Mouse (Mus musculus): Measurements from ENCODE around the gene Ramp3. TPM values are rescaled to one million over a fixed set of nuclear protein-coding genes. Genes with fewer than 3 reads are reported as not detected.
"Not testable (repeated sequence)": the region's sequence is repeated elsewhere in the genome, so short reads cannot be mapped to it uniquely, and the experiment has no call there.

The Ramp3 gene
- total RNA-seq (2021): 10 to 100 TPM; 13.6 to 26.8 TPM

DNA sequence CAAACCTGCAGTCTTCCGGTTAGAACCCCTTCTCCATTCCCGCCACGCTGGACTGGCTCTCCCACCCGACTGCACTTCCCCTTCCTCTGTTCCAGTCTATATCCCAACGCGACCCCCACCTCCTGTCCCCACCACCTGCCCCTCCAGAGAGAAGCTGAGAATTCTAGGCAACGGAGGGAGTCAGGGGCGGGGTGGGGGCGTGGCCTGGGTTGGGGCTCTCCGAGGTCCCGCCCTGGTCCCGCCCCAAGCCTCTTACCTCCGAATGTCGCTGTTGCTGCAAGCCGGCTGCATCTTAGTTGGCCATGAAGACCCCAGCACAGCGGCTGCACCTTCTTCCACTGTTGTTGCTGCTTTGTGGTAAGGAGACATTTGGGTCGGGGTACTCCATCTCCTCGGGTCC is at the start of gene Ramp3:
TSS of gene Ramp3 (plus strand) at position 251 of the 400 bp plus-strand sequence.
- DNase-seq (ENCODE audit: low spot score in 2 of 2): peak in 1 of 2 experiments; percentile 26
- intact Hi-C loops (cut with DNase I): loop anchor here (5.0 to 10.0 kb wide), 4 partner anchors 504 to 1747 kb away; partner anchors contain the start of gene Igfbp1

DNA sequence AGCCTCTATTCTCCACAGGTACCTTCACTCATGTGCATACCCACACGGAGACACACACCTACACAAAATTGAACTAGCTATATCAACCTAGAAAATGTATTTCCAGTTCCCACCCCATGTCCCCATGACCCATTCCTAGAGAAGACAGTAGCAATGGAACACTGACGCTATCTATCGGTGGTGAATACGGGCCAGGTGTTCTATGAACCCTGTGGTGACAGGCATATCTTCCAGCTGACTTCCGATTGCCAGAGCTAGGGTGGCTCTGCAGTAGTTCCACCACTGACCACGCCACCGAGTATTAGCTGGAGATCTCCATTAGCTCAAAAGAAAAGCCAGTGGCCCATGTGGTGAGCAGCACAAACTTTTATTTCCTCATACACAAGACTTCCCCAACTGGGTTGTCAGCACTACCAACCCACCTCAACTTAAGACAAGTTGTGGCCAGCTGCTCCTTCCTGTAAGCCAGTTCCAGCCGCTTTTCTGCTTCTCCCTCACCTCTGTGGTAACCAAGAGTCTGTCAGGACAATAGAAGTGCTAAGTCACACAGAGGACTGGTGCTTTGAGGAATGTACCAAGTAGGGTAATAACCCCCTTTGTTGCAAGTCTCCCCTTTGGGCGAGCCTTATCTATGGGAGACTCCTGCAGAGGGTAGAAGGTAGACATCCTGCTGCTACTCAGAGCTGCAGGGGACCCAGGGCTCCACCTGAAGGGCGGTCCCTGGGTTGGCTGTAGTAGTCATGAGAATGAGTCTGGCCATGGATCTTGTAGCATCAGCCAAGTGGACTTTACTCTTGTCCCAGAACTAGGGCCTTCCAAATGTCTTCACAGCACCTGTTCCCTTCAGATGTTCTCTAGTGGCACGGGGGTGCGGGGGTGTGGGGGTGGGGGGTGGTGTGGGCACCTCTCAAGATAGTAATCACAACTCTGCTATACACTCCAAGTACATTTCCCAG is 42.8 kb upstream of the Ramp3 start:
- intact Hi-C loops (cut with DNase I): no loop called here
- DNase-seq (ENCODE audit: low spot score in 2 of 2): no peak

DNA sequence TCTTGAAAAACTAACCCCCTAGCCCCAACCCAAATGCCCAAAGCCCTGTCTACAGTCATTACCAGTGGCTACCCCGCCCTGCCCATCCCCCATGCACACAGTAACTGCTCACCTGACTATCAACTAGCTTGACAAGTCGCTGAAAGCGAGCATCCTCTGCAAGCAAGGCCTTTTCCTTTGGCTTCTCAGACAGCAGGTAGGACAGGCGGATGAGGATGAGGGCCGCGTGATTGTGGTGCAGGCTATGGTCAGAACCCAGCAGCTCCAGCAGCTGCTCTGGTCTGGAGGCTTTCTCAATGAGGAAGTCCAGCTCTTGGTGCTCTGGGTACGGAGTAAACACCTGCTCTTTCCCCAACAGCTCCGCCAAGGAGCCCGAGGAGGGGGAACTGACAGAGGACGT is 34.6 kb upstream of the Ramp3 start:
- intact Hi-C loops (cut with DNase I): loop anchor here (2.0 kb wide), 1 partner anchor 19 kb away; no protein-coding TSS in a partner anchor
- DNase-seq (ENCODE audit: low spot score in 2 of 2): no peak

DNA sequence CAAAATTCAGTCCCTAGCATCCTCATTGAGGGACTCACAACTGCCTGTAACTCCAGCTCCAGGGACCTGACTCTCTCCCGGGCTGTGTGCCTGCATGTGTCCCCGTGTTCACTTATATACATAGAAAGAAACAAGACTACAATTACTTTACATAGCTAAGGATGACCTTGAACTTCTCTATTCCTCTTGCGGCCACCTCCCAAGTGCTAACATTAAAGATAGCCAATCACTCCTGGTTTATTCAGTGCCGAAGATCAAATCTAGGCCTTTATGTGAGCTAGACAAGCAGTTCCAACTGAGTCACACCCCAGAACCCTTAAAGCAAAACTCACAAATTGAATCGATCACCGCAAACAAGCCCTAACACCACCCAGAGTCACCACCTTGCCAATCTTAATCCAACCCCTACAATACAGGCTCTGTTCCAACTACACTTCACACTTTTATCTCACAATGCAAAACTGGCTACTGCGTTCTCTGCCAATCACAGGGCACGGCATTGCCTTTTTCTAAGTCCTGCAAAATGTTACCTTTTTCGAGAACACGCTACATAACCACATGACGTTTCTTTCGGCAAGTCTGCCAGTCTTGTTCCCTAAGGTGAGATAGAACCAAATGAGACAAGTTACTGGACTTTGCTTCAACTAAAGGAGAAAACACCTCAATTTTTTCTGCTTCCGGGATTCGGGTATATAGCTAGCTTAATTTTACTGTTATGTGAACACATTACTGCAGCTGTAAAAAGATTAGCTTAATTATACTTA is 33.5 kb upstream of the Ramp3 start:
- no peak for DNase-seq (ENCODE audit: low spot score in 2 of 2)
- intact Hi-C loops (cut with DNase I): loop anchor here (2.0 to 5.0 kb wide), 2 partner anchors 20 to 152 kb away; no protein-coding TSS in a partner anchor

DNA sequence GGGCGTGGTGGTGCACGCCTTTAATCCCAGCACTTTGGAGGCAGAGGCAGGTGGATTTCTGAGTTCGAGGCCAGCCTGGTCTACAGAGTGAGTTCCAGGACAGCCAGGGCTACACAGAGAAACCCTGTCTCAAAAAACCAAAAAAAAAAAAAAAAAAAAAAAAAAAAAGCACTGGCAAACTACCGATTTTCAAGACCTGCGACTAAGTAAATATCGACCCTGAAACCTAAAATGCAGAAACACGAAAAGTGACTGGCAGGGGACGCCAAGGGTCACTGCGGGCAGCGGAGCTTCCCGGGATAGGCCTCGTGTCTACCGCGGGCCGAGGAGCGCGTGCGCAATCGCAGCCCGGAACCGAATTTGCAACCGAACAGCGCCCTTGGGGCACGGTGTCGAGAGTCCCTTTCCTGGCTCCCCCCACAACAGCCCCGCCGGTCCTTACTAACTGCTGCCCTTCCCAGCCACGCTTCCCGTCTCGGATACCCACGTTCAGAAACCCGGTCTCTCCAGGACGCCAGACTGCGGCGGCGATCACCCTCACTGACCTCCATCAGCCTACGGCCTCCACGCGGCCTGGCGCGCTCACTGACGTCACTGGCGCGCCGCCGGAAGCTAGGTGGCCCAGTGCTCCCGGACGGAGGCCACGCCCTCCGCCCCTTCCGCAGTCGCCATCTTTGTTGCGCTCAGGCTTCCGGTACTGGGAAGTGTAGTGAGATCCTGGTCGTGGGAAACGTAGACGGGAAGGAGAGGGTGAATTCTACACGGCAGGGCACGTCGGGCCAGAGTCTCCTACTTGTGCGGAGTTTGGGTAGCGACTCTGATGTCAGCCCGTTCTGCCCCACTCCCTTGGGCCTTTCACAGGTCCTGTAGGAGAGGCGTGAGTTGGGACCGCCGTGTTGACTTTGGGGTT is 32.6 kb upstream of the Ramp3 start, which contains the start of gene Tbrg4:
TSS of gene Tbrg4 (minus strand) at position 590 of the 910 bp plus-strand sequence.
- DNase-seq (ENCODE audit: low spot score in 2 of 2): peak; percentile 95 to 96
- intact Hi-C loops (cut with DNase I): loop anchor here (2.0 to 5.0 kb wide), 2 partner anchors 21 to 153 kb away; no protein-coding TSS in a partner anchor

DNA sequence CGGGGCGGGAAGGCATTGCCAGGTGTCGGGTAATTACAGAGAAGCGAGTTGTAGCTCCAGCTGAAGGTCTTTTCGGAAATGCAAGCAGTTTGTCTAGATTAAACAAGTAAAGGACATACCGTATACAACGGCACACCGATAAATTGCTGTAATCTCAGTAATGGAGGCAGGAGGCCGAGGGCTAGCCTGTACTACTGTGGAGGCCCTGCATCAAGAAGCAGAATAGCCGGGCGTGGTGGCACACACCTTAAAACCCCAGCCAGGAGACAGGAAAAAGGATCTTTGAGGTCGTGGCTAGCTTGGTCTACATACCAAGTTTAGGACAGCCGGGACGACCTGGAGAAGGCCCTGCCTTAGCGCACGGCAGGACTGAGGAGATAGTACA is 31.9 kb upstream of the Ramp3 start:
- no peak for DNase-seq (ENCODE audit: low spot score in 2 of 2)
- intact Hi-C loops (cut with DNase I): loop anchor here (5.0 kb wide), 1 partner anchor 154 kb away; no protein-coding TSS in a partner anchor

DNA sequence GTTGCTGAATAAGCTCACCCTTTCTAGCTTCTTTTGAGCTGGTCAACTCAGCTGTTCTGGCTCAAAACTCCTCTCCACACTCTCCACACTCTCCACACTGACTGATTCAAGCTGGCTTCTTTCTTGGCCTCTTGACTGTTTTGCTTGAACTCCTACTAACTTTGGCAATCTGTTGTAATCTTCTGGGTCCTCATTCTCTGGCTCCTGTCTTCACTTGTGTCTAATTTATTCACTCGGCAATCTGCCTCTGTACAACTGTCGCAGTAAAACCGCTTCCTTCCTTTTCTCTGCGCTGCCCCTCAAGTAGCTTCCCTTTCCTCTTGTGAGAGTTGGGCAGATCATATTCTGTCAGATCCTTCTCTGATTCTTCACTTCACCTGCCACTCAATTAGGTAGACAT is 30.6 kb upstream of the Ramp3 start:
- no peak for DNase-seq (ENCODE audit: low spot score in 2 of 2)

DNA sequence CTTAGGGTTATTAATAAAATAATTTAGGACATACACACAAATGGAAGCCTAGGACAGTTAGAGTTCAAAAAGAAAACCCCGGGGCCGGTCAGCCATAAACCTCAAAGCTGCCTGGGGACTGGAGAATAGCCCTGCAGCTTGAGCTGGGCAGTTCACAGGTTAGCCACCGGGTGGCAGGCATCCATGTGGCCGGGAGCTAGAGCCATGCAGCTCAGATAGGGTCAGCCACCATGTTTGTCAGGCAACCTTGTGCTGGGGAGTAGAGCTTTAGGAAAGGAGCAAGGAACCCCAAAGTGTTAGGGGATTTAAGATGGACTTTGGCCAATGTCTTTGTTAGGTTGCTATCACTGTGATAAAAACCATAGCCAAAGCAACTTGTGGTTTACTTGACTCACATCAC is 29.8 kb upstream of the Ramp3 start:
- DNase-seq (ENCODE audit: low spot score in 2 of 2): no peak
- intact Hi-C loops (cut with DNase I): loop anchor here (5.0 kb wide), 1 partner anchor 156 kb away; no protein-coding TSS in a partner anchor

More for the DNA sequence above, 30.6 kb upstream of the Ramp3 start:
- intact Hi-C loops (cut with DNase I): loop anchor here (5.0 kb wide), 1 partner anchor 155 kb away; no protein-coding TSS in a partner anchor

DNA sequence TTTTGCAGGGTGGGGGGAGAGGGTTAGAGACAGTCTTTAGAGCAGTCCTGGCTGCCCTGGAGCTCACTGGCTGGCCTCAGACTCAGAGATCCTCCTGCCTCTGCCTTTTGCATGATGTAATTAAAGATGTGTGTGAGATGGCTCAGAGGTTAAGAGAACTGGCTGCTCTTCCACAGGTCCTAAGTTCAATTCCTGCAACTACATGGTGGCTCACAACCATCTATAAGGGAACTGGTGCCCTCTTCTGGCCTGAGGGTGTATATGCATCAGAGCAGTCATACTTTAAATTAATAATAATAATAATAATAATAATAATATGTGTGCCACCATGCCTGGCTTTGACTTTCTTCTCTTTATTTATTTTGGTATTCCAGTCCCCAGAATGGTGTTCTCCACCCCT is 28.7 kb upstream of the Ramp3 start:
- no peak for DNase-seq (ENCODE audit: low spot score in 2 of 2)
- intact Hi-C loops (cut with DNase I): loop anchor here (5.0 kb wide), 1 partner anchor 157 kb away; no protein-coding TSS in a partner anchor

DNA sequence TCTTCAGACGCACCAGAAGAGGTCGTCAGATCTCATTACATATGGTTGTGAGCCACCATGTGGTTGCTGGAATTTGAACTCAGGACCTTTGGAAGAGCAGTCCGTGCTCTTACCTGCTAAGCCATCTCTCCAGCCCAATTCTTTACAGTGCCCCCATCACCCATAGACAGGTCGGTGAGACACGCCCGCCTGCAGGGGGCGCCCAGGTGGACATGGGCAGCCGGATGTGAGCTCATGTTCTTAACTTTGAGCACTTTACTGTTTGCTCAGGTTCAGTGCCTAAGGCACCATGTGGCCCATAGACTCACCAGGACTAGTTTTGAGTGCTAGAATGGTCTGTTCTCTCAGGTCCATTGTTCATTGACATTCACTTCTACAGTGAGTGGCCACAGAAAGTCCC is 22.2 kb upstream of the Ramp3 start:
- no peak for DNase-seq (ENCODE audit: low spot score in 2 of 2)
- intact Hi-C loops (cut with DNase I): no loop called here

DNA sequence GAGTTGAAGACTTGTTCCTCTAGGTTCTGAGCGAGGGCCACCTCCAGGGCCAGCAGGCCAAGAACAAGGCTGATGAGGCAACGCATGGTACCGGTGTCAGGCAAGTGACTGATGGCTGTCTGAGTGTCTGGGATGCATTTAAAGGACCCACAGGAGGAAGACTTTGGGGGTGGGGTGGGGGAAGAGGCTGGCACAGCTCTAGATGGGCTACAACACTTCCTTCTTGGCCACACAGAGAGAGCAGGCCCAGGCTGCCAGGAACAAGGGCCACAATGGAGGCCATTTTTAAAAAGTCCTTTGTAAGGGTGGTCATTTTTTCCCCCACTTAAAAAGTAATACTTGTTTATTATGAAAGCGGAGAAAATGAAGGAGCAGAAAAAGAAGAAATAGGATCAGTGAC is 19.8 kb upstream of the Ramp3 start, which contains the start of gene Wap:
TSS of gene Wap (minus strand) at position 101 of the 400 bp plus-strand sequence.
- DNase-seq (ENCODE audit: low spot score in 2 of 2): no peak
- intact Hi-C loops (cut with DNase I): no loop called here

DNA sequence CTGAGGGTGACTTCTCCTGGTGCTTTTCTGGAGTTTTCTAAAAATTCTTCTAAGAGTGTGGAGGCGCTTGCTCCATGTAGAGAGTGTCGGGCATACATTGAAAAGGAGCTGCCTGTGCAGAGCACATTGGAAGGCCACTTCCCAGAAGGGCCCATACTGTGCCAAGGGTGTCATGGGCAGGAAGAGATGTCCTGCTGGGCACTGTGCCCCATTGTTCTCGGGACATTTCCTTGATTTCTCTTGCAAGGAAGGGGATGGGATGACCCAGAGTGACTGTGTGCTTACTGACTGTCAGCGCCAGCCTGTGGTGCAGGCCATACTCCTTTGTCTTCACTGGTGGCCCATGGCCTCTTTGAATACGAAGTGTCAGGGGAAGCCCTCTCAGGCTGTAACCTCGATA is 19.2 kb upstream of the Ramp3 start:
- intact Hi-C loops (cut with DNase I): no loop called here
- DNase-seq (ENCODE audit: low spot score in 2 of 2): no peak

DNA sequence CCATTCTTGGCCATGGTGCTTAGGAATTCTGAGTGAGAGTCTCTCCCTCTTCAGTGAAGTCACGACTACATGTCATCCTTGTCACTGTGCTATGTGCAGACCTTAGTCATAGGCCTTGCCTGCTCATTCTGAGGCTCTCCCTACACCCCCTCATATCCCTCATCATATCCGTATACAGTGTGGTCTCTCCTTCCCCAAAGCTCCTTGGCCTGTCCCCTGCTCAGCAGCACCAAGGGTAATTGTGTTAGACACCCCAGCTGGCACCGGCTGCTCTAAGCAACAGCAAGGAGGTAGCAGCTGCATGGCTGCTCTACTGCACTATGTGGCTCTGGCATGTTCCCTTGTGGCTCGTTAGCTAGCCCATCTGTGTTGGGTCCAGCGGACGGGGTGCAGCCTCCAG is 13.8 kb upstream of the Ramp3 start:
- intact Hi-C loops (cut with DNase I): no loop called here
- no peak for DNase-seq (ENCODE audit: low spot score in 2 of 2)

DNA sequence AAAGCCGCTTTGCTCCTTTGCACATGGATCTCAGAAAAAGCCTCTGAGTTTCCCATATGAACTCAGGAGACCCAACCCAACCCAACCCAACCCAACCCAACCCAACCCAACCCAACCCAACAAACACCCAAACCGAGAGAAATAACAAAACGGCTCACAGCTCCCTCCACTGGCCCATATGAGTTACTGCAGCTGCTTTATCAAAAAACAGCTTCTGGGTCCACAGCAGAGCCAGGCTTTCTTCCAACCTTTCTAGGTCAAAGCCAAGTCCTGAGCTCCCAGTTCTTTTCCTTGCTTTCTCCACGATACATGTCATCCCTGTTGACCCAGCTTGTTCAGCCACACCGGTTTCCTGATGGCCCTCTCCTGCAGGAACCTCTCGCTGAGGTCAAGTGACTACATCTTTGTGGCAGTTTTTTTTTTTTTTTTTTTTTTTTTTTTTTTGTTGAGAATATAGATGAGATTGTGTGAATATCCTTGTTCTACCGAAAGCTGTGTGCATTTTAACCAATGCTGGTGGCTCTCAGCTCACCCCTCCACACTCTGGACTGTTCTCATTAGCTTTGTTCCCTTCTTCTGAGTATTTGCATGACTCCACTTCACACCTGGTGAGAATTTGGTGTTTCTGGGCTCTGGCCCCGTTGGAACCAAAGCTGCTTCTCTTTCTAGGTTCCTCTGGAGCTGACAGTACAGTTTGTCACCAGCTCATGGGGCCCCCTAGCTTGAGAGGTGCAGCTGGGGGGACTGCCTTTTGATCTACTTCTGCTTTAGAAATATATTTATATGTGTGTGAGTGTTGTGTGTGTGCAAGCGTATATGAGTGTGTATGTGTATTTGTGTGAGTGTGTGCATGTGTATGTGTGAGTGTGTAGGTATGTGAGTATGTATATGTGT is 10.2 kb upstream of the Ramp3 start:
- intact Hi-C loops (cut with DNase I): no loop called here

DNA sequence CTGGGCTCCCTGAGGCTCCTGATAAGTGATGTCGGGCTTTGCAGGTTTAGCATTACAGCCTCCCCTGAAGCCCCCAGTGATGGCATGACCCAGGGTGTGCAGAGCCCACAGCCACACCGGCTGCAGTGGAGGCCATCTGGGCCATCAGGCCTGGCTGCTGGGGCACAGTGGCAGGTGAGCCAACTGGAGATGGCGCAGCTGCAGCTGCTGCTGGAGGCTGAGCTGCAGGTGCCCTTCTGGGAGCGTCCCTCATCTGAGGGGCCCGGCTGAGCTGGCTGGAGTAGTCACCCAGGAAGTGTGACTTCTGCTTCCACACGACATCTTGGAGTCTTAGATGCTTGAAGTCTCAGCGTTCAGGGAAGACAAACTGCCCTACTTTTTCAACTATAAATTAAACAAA is 7.8 kb upstream of the Ramp3 start:
- DNase-seq (ENCODE audit: low spot score in 2 of 2): no peak
- intact Hi-C loops (cut with DNase I): loop anchor here (10.0 kb wide), 2 partner anchors 1654 to 1754 kb away; no protein-coding TSS in a partner anchor

More for the DNA sequence above, 10.2 kb upstream of the Ramp3 start:
- DNase-seq (ENCODE audit: low spot score in 2 of 2): no peak

DNA sequence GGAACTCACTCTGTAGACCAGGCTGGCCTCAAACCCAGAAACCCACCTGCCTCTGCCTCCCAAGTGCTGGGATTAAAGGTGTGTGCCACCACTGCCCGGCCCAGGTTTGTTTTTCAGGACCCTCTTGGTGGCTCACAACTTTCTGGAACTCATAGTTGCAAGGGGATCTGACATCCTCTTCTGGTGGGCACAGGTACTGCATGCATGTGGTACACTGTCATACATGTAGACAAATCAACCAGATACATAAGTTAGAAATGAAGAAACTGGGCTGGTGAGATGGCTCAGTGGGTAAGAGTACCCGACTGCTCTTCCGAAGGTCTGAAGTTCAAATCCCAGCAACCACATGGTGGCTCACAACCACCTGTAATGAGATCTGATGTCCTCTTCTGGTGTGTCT is 5.3 kb upstream of the Ramp3 start:
- not testable (repeated sequence) for DNase-seq (ENCODE audit: low spot score in 2 of 2)
- intact Hi-C loops (cut with DNase I): loop anchor here (10.0 kb wide), 2 partner anchors 1652 to 1752 kb away; no protein-coding TSS in a partner anchor

DNA sequence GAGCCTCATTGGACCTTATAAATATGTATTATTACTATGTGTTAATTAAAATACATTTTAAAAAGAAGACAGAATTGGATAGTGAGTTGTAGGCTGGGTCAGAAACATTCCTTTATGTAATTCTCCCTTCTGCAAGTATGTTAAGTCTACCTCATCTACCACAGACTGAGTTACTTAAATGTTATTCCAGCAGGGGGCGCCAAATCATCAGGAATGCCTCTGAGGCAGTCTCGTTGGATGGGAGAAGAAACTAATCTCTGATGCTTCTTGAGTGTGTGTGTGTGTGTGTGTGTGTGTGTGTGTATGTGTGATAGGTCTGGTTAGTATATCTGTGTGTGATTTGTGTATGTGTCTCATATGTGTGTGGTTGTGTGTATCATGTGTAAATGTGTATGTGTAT is 3.4 kb upstream of the Ramp3 start:
- intact Hi-C loops (cut with DNase I): loop anchor here (1.0 to 10.0 kb wide), 6 partner anchors 114 to 1750 kb away; partner anchors contain the start of gene Igfbp1
- peak; percentile 62 to 81 for DNase-seq (ENCODE audit: low spot score in 2 of 2)

DNA sequence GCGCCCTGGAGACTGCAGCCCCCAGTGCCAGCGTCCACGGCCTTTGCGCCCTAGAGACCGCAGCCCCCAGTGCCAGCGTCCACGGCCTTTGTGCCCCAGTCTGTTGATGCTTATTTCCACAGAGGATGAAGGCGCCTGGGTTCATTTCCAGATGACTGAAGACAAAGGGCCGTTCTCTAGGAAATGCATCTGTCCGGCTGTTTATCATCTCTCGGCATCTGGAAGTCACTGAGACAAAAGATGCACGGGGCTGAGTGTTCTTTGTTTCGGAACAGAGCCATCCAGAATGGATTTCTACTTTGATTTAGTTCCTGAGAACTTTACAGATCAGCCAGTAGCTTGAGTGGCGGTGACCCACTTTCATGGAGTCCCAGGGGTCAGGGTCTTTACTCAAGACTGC is 2.9 kb downstream of the Ramp3 start:
- intact Hi-C loops (cut with DNase I): no loop called here
- no peak for DNase-seq (ENCODE audit: low spot score in 2 of 2)

All from left cerebral cortex, postnatal 36 days (tissue).